Mouse (Mus musculus): ENCODE data around the gene Diras1.
"Not testable (repeated sequence)": the region's sequence is repeated elsewhere in the genome, so short reads cannot be mapped to it uniquely, and the experiment has no call there.

The Diras1 gene

DNA sequence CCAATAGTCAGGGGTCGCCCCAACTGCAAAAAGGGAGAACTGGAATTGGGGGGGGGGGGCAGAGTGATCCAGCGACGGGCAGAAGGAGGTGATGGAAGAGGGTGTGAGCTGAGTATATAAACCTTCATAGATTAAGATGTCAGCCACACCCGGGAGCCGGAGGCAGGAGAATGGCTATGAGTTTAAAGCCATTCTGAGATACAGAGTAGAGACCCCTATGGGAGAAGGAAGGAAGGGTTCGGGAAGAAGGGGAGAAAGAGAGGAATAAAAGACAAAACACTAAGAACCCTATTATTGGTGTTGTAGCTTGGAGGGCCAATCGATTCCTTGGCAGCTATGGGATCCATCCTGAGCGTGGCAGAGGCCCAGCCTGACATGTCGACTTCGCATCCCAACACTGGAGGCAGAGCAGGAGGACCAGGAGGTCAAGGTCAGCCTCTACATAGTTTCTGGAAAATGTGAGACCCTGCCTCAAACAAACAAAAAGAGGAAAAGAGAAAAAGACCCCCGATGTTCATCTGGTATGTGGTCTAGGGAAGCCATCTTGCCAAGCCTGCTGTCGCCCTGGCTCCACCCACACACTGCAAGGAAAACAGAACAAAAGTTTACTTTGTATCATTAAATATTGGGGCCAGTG is at the start of gene Diras1:
Gene Diras1 (minus strand): TSS at position 24 of the 637 bp plus-strand sequence.
- no peak for DNase-seq (ENCODE audit: inconsistent ontology term)

DNA sequence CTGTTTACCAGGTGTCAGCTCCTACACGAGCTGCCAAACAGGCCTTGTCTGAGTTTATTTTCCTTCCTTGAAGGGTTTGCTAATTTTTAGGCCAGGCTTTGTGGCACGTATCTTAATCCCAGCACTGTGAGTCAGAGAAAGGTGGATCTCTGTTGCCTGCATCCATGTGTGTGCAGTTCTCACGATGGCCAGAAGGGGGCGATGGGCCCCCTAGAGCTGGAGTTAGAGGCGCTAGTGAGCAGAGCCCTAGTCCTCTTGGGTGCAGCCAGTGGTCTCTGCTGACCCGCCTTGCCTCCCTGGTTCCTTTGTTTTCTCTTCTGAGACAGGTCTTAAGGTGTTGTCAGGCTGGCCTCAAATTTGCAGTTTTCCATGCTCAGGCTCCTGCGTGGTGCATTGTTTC is 48.0 kb upstream of the Diras1 start:
- no peak for DNase-seq (ENCODE audit: inconsistent ontology term)

DNA sequence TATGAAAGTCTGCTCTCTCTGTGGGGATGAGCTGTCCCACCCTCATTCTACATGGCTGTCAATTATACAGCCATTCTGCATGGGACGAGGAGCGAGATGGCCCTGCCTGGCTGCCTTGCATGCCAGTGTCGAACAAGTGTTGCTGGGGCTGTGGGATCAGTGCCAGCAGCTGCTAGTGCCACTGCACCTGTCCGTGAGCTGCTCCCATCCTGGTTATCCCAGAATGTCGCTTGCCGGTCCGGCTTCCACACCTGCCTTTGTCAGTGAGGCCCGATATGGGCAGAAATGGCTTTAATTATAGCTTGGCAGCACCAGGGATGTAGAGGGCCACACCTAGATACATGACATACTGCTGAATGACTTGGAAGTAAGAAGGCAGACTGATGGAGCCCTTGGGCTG is 46.8 kb upstream of the Diras1 start:
- no peak for DNase-seq (ENCODE audit: inconsistent ontology term)

DNA sequence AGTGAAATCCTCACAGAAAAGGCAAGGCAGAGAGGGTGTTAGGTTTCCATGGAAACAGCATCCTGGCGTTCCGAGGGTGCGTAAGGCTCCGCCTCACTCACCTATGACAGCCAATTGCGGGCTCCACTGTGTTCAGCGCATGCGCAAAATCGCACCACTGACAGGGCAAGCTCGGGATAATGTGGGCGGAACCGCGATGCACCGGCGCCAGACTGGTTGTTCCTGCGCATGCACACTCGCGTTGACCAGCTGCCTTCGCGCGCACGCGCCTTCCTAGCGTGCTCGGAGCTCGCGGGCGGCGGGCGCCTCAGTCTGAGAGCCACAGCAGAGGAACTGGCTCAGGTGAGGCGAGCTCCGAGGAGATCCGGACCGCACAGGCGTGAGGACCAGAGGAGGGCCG is 44.4 kb upstream of the Diras1 start, which contains the start of gene Thop1:
Gene Thop1 (plus strand): TSS at position 200 of the 400 bp plus-strand sequence.
- DNase-seq (ENCODE audit: inconsistent ontology term): peak; percentile 97

DNA sequence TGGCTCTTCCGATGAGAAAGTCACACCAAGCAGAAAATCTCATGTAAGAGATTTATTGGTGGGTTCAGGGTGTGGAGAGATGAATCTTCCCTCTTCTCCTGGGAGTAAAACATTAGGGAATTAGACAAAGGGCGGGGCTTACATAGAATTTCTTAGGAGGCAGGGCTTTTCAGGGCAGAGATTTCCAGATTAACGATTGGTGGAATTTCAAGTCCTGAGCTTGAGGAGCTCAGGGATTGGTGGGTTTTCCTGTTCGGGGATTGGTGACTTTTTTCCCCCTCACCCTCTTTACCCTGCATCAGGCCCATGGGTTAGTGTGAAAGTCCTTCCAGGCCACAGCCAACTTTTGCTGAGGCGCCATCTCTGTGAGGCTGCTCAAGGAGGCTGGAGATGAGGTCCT is 43.2 kb upstream of the Diras1 start:
- DNase-seq (ENCODE audit: inconsistent ontology term): no peak

DNA sequence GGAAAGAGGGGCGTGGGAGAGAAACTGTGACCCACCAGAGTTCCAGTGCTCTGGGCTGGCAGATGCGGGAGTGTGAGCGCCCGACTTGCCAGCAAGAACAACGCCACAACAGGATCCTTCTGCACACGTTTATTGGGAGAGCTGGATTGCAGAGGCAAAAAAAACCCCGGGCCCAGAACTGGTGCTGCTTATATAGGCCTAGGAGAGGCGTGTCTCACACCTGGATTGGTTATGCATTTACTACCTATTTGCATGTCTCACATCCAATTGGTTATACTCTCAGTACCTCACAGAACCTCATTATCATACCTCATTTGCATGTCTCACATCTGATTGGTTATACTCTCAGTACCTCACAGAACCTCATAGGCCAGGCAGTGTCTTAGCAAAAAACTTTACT is 39.1 kb upstream of the Diras1 start:
- not testable (repeated sequence) for DNase-seq (ENCODE audit: inconsistent ontology term)

DNA sequence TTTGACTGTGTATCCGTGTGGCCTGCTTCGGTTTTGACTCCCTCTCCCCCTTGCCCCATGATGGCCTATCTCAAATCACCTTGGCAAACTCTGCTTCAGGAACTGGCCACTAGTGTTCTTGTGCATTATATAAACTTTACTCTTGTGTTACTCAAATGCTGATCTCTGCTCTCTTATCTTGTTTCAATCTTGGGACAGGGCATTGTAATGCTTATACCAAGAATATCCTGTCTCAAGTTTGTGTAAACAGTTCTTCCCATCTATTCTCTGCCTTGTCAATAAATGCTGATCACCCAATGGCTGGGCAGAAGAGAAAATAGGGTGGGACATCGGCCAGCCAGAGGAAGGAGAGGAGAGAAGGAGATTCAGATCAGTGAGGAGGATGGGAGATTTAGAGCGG is 37.2 kb upstream of the Diras1 start:
- DNase-seq (ENCODE audit: inconsistent ontology term): no peak

DNA sequence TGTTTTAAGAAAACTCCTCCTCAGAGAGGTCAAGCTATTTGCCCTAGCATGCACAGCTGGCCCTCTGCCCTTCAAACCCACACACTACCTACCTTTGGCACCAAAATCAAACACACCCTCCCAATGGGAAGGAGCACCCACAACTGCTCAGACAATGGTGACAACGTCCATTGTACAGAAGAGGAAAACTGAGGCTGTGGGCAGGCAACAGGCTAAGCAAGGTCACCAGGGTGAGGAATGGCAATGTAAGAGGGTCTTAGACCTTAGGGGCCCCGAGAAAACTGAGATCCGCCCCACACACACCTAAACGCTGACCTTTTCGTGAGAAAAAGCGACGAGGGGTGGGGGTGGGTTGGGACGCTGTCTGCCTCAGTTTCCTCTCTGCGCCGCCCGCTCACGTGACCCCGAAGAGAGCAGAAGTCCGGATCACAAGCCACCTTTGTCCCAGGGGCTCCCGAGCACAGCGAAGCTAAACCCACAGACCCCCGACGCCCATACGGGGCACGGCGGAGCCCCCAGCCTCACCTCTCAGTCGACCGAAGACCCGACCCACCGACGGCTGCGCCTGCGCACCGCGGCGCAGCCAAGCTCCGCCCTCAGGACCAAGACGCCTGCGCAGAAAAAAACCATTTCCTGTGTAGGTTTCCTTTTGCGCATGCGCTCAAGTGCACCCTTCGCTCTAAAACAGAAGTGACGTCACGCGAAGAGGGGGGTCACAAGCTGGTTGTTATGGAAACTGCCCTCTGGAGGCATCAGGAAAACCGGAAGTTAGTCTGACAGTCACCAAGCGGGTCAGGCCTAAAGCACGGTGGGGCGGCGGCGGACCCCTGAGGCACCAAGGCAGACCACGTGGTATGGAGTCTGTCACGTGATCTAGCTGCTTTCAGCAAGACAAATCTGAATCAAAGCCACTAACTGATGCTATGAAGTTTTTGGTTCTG is 34.4 kb upstream of the Diras1 start, which contains the start of gene Sgta:
Gene Sgta (minus strand): TSS at position 579 of the 941 bp plus-strand sequence.
- peak; percentile 99 for DNase-seq (ENCODE audit: inconsistent ontology term)

DNA sequence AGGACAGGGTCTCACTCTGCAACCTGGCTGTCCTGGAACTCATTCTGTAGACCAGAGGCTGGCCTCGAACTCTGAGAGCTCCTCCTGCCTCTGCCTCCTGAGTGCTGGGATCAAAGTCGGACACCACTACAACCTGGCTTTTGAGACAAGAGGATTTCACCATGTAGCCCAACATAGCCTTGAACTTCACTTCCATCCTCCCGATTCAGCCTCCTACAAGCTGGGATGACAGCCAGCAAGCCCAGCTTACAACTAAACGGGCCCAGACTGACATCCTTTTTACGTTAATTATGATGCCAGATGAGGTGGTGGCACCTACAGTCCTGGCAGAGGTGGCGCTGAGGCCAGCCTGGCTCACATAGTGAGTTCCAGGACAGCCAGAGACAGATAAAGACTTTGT is 33.4 kb upstream of the Diras1 start:
- no peak for DNase-seq (ENCODE audit: inconsistent ontology term)

DNA sequence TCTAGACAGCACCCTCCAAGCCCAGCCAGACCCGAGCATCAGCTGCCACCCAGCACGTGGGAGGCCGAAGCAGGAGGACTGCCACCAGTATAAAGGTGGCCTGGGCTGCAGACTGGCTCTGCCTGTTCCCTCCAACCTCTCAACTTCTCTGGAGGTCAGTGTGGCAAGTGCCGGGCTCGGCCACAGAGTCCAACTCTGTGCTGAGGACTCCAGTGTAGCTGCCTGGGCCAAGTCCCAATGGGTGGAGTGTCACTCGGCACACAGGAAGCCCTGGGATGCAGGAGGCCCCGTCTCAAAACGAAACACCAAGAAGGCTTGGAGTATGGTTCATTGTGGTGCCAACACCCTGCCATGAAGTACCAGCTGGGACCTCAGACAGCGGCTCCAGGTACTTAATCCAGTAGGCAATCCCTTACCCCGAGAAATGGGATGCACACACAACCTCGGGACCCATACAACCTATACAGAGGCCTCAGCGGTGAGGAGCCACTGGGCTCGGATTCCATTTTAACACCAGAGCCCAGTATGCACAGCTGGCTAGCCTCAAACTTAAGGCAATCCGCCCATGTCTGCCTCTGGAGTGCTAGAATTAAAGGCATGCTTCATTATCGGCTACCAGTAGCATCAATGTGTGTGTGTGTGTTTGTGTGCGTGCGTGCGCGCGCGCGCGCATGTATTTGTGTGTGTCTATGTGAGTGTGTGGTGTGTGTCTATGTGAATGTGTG is 32.1 kb upstream of the Diras1 start:
- DNase-seq (ENCODE audit: inconsistent ontology term): no peak

DNA sequence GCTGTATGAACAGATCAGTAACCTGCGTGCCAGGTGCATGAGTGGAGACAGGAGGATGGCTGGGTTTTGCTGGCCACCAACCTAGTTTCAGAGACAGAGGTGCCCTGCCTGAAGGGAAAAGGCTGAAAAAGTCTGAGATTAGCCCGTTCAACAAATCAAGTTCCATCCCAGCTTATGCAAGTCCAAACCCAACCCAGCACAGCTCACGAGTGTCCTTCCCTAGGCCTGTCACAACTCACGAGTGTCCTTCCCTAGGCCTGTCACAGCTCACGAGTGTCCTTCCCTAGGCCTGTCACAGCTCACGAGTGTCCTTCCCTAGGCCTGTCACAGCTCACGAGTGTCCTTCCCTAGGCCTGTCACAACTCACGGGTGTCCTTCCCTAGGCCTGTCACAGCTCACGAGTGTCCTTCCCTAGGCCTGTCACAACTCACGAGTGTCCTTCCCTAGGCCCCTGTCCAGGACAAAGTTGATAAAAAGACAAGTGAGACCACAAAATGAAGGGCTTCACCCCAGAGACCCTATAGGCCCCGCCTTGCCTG is 30.4 kb upstream of the Diras1 start:
- not testable (repeated sequence) for DNase-seq (ENCODE audit: inconsistent ontology term)

DNA sequence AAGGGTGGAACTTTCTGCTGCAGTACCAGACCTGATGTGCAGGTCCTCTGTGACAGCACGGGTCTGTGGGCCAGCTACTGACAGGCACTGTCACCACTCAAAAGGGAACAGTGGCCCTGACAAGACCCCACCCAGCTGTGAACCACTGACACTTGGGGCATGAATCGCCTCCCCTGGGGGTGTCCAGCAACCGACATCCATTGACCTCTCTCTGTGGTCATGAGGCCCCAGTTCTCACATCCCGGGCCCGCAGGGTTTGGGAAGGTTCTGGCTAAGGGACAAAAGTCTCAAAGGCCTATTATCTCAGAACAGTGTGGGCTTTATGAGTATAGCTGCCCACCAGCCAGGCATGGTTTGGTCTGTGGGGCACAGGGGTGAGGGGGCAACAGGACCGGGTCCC is 29.7 kb upstream of the Diras1 start:
- DNase-seq (ENCODE audit: inconsistent ontology term): no peak

DNA sequence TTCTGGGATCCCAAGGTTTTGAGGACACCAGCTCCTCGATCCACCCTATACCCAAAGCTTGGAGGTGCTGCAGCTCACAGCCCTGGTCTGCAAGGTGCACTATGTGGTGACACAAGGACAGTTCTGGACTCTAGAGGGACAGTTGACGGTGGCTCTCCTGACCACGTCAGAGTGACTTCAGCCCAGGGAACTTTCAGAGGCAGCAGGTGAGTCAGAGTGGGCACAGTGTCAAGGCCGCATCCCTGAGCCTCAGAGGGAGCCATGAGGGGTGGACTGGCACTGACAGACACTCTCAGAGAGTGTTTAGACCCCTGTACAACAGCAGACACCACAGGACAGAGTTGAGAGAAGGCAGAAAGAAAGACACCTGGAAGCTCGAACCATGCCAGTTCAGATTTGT is 27.1 kb upstream of the Diras1 start:
- DNase-seq (ENCODE audit: inconsistent ontology term): no peak

DNA sequence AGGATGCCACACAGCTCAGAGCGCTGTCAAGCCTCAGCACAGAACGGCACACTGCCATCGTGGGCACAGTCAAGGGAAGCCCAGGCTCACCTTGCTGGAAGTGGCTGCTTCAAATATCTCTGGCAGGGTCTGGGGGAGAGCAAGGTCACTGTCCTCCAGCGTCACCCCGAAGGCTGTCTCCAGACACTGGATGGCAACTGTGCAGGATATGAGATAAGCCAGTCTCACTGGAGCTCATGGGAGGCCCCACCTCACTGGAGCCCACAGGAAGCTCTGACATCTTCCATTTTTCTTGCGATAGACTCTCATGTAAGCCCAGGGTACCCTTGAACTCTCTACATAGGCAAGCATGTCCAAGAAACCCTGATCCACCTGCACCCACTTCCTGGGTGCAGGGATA is 25.7 kb upstream of the Diras1 start:
- no peak for DNase-seq (ENCODE audit: inconsistent ontology term)

DNA sequence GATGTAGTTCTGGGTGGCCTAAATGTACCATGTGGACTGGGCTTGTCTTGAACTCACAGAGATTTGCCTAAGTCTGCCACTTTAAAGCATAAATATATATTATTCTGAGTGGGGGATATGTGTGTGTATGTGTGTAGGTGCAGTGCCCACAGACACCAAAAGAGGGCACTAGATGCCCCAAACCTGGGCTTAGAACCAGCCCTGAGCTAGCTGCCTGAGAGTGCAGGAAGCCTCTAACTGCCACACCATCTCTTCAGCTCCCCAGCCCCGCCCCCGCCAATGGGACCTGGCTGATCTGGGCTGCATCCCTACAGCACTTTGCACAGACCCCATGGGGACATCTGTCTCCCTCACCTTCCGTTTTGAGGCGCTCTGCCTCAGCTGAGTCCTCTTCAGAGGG is 25.2 kb upstream of the Diras1 start:
- no peak for DNase-seq (ENCODE audit: inconsistent ontology term)

DNA sequence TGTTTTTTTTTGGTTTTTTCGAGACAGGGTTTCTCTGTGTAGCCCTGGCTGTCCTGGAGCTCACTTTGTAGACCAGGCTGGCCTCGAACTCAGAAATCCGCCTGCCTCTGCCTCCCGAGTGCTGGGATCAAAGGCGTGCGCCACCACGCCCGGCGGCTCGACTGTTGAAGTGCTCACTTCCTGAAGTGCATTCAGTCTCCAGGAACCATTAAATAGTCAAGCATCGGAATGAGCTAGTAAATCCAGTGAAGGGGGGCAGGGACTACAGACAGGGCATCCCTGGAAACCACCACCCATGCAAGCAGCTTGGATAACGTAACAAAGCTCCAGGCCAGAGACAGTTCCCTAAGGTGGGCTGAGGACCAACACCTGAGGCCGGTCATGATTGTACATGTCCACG is 19.8 kb upstream of the Diras1 start:
- not testable (repeated sequence) for DNase-seq (ENCODE audit: inconsistent ontology term)

DNA sequence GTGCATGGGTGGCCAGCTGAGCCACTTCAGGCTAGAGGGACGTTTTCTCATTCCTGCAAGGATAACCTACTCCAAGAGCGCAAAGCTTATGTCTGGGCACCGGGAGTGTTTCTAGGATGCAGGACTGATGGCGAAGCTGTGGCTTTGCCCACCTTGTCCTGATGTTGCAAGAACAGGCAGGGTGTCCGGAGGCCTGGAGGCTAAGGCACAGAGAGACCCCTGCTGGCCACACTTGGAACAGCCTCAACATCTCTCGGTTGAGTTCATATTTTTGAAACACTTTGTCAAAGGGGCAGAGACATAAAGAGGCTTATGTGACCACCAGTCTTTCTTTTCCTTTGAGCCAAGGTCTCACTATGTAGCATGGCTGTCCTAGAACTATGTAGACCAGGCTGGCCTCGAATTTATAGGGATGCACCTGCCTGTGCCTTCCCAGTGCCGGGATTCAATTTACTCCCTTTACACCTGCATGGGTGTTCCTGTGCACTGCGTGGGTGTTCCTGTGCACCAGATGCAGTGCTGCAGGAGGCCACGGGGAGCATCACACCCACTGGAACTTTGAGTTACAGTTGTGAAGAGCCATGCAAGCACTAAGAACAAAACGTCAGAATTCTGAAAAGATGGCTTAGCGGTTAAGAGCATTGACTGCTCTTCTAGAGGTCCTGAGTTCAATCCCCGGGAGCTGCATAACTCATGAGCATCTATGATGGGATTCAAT is 16.2 kb upstream of the Diras1 start:
- DNase-seq (ENCODE audit: inconsistent ontology term): peak; percentile 38

DNA sequence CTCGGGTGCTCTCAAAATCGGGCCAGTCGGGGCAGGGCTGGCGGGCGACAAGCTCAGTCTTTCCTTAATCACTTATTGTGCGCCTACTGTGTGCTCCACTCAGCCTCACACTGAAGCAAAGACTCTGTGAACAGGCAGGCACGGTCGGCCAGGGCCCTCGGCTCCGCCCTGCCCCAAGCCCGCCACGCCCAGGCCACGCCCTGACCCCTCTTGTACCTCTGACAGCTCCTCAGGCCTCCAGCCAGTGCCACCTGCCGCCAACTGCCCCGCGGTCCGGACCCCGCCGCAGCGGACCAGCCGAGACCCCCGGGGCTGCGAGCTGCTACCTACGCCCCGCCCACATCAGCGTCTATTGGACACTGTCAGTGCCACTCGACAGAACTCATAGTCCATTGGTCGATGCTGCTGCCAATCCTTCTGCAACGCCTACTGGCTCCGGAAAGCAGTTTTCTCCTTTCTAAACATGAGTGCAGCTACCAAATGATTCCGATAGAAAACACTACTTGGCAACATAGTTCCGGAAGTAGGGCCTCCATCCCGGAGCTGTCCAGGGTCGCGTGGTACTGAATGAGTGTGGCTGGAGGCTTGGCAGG is 11.6 kb upstream of the Diras1 start, which contains the start of gene Slc39a3:
Gene Slc39a3 (minus strand): TSS at position 439 of the 593 bp plus-strand sequence.
- peak; percentile 97 for DNase-seq (ENCODE audit: inconsistent ontology term)

DNA sequence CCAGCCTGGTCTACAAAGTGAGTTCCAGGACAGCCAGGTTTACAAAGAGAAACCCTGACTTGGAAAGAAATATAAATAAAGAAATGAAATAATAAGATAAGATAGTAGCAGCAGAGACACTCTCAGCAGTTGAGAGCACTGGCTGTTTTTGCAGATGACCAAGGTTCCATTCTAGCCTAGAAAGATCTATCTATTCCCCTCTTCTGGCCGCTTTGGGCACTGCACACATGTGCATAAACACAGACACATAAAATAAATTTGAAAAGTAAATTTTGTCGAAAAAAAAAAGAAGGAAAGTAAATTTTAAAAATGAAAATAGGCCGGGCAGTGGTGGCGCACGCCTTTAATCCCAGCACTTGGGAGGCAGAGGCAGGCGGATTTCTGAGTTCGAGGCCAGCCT is 10.8 kb upstream of the Diras1 start:
- DNase-seq (ENCODE audit: inconsistent ontology term): peak; percentile 13

DNA sequence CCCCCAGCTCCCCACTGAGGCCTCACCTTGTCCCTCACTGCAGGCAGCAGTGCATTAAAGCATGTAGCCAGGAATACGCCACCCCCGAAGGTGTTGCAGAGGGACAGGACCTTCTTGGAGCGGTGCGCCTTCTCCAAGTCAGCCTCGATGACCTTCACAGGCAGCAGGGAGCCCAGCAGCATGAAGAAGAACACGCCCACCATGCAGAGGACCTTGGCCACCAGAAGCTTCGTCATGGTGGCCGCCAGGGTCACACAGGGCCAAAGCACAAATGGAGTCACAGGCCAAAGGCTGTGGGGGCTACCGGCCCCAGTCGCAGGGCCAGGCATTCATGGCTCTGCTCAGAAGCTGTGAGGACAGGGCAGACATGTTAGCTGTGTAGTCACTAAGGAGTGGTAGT is 8.1 kb upstream of the Diras1 start:
- no peak for DNase-seq (ENCODE audit: inconsistent ontology term)

DNA sequence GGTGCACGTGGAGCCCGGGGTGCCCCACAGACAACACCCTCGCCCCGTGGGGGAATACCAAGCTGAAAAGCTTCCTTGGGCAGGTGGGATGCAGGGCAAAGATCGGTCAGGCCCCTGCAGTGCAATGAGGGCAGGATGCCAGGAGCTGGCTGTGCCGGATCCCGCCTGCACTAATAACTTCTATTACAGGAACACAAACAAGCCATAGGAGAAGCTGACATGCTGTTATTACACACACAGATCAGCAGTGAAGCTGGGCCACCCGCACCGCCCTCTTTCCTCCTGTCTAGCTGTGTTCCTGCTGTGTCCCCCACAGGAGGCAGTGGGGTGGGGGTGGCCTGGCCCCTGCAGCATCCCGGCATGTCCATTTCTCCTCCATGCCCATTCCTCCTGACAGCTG is 3.6 kb upstream of the Diras1 start:
- DNase-seq (ENCODE audit: inconsistent ontology term): no peak
